Comparison of ENCODE assay signal across 15 mouse cellular contexts in the genomic region with DNA sequence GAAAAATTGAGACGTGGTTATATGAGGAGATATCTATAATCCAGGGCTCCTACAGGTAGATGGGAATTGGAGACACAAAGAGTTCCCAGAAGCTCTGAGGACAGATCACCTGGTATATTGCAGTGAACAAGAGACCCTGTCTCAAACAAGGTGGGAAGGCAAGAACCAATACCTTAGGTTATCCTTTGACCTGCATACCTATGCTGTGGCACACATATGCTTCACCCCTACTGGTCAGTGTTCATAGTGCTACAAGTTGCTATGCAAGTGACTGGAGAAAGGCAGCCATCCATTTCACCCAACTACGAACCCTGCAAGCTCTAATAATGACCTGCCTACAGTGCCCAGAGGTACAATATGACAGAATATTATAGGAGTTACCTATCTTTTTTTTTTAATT. TPM values are rescaled to one million over a fixed set of nuclear protein-coding genes. Genes with fewer than 3 reads are reported as not detected.
DNase-seq lines count a peak whose midpoint lies in the region; ATAC-seq lines count a peak whose summit lies in the region.
"Had no signal": no experiment of that assay in that cellular context is flagged by ENCODE, and none has a peak within 500 bp of the region (broad histone marks: within the 10 kb centered on the region; RNA-seq: fewer than 3 reads in every experiment).

No protein-coding gene starts in this region.

- no peak overlapping the region for H3K27ac ChIP-seq in liver, embryonic 12.5 days
- H3K27ac ChIP-seq in liver, embryonic 11.5 days (ENCODE audit: low read depth, low read length): no peak overlapping the region
- H3K27ac ChIP-seq in intestine, embryonic 16.5 days (ENCODE audit: low read length): no peak overlapping the region
- H3K27ac ChIP-seq: midbrain, embryonic 12.5 days; neural tube, embryonic 12.5 days had no signal

- H3K9ac ChIP-seq in liver, embryonic 12.5 days: no peak overlapping the region
- no peak overlapping the region for H3K9ac ChIP-seq in liver, embryonic 11.5 days (ENCODE audit: low read depth, low read length)
- H3K9ac ChIP-seq in intestine, embryonic 16.5 days (ENCODE audit: low read depth, low read length): no peak overlapping the region

- no peaks in the 10 kb centered on the region for H3K9me3 ChIP-seq in liver, embryonic 12.5 days (replicated peaks)
- no peaks in the 10 kb centered on the region for H3K9me3 ChIP-seq in liver, embryonic 11.5 days (ENCODE audit: control insufficient read depth, low read length)
- H3K9me3 ChIP-seq in intestine, embryonic 16.5 days (ENCODE audit: control insufficient read depth, low read length): no peaks in the 10 kb centered on the region
- H3K9me3 ChIP-seq: midbrain, embryonic 12.5 days; neural tube, embryonic 12.5 days had no signal

- 0 out of 2 replicates have a peak, but pooled peaks cover 5% of the 10 kb centered on the region for H3K36me3 ChIP-seq in liver, embryonic 12.5 days
- H3K36me3 ChIP-seq in liver, embryonic 11.5 days (ENCODE audit: control insufficient read depth, insufficient read depth, low read length): no peaks in the 10 kb centered on the region; the same call in 1 of the 2 replicates
- no peaks in the 10 kb centered on the region for H3K36me3 ChIP-seq in intestine, embryonic 16.5 days (ENCODE audit: control insufficient read depth, insufficient read depth, low read length)

- 82% methylated on average over 2 of the region's 2 CpGs for WGBS in liver, embryonic 12.5 days (ENCODE audit: insufficient replicate concordance)
- 82% methylated on average over 2 of the region's 2 CpGs for WGBS in liver, embryonic 11.5 days
- WGBS in intestine, embryonic 16.5 days: 89% methylated on average over 2 of the region's 2 CpGs

- no peak overlapping the region for H3K4me3 ChIP-seq in liver, embryonic 12.5 days
- H3K4me3 ChIP-seq in liver, embryonic 11.5 days (ENCODE audit: low read depth, low read length): no peak overlapping the region
- no peak overlapping the region for H3K4me3 ChIP-seq in intestine, embryonic 16.5 days (ENCODE audit: low read length)

- H3K27me3 ChIP-seq in liver, embryonic 12.5 days (replicated peaks): peaks cover 5% of the 10 kb centered on the region; the same call in 1 of the 2 replicates
- H3K27me3 ChIP-seq in liver, embryonic 11.5 days (replicated peaks; ENCODE audit: control insufficient read depth, insufficient read depth, low read length): no peaks in the 10 kb centered on the region
- no peaks in the 10 kb centered on the region for H3K27me3 ChIP-seq in intestine, embryonic 16.5 days (replicated peaks; ENCODE audit: control insufficient read depth, insufficient read depth, low read length)
- H3K27me3 ChIP-seq: midbrain, embryonic 12.5 days; neural tube, embryonic 12.5 days had no signal

- DNase-seq in embryo, embryonic 10.5 days (ENCODE audit: low spot score): peak; percentile 7
- DNase-seq in embryo, embryonic 11 days: no peak
- no peak for DNase-seq in liver, embryonic 11.5 days (ENCODE audit: low spot score)
- peak; percentile 8 for DNase-seq in A20 (ENCODE audit: low read depth, low spot score)
- no peak for DNase-seq in left cerebral cortex, adult 18-20 months (ENCODE audit: low spot score in 2 of 2)
- DNase-seq in frontal cortex, postnatal 10 days (ENCODE audit: low spot score in 2 of 2): no peak
- DNase-seq: cerebellum, adult 11-12 months; heart, adult 18-20 months; kidney, adult 11 months; left cerebral cortex, postnatal 4 days; spleen, adult 18-20 months had no signal

- peak overlapping the region; percentile 94; the same call in 1 of the 2 replicates for H3K4me2 ChIP-seq in liver, embryonic 12.5 days
- no peak overlapping the region for H3K4me2 ChIP-seq in liver, embryonic 11.5 days
- peak overlapping the region; percentile 64 for H3K4me2 ChIP-seq in intestine, embryonic 16.5 days (ENCODE audit: low read depth, low read length)

- ATAC-seq in liver, embryonic 12.5 days: no peak
- no peak for ATAC-seq in liver, embryonic 11.5 days (replicated peaks; ENCODE audit: low FRiP score)
- no peak for ATAC-seq in intestine, embryonic 16.5 days

- peaks cover 12% of the 10 kb centered on the region for H3K4me1 ChIP-seq in liver, embryonic 12.5 days
- no peaks in the 10 kb centered on the region for H3K4me1 ChIP-seq in liver, embryonic 11.5 days (replicated peaks; ENCODE audit: control insufficient read depth, insufficient read depth, low read length)
- H3K4me1 ChIP-seq in intestine, embryonic 16.5 days (ENCODE audit: control insufficient read depth, insufficient read depth, low read length): 0 out of 2 replicates have a peak, but pooled peaks cover 3% of the 10 kb centered on the region

RNA-seq across cellular contexts. Expression of a gene that starts 1.5 kb away (rescaled TPM):
- polyA plus RNA-seq in liver, embryonic 12.5 days (2016; fragmentation: Nextera tagmentation; extraction: Ambion mirVana): 10.8 and 11.7 TPM in 2 replicates
- 19.3 and 20.0 TPM in 2 replicates for polyA plus RNA-seq in liver, embryonic 11.5 days (2014; fragmentation: Nextera tagmentation; extraction: Ambion mirVana)
- 51.0 and 52.2 TPM in 2 replicates for polyA plus RNA-seq in intestine, embryonic 16.5 days (2015; fragmentation: Nextera tagmentation; extraction: Ambion mirVana)
- 10 to 100 TPM; 13.7 to 17.1 TPM for total RNA-seq in left cerebral cortex, adult 18-20 months (2021)

Comparison
In these comparisons a context has a peak if more than half of its experiments do, and no peak if none do; other contexts are left out.
1. DNase-seq: peak in embryo, embryonic 10.5 days (single experiment) and A20 (single experiment); none in embryo, embryonic 11 days (single experiment), liver, embryonic 11.5 days (single experiment), left cerebral cortex, adult 18-20 months (0 of 2) and frontal cortex, postnatal 10 days (0 of 2).